Comparison of ENCODE assay signal across 8 mouse cellular contexts in genomic region chr14:25736589-25736988, GRCm38 (mm10). TPM values are rescaled to one million over a fixed set of nuclear protein-coding genes. Genes with fewer than 3 reads are reported as not detected.
DNase-seq lines count a peak whose midpoint lies in the region; ATAC-seq and TF ChIP-seq lines count a peak whose summit lies in the region.

No protein-coding gene starts in this region.

- H3K4me2 ChIP-seq in lung, postnatal 0 days (replicated peaks; ENCODE audit: low read depth, low read length) = no peak overlapping the region
- H3K4me2 ChIP-seq in stomach, embryonic 16.5 days (ENCODE audit: low read depth, low read length) = no peak overlapping the region; the same call in 1 of the 2 replicates

- WGBS in lung, postnatal 0 days = 15% methylated on average over 6 of the region's 6 CpGs
- 35% methylated on average over 6 of the region's 6 CpGs for WGBS in stomach, embryonic 16.5 days

- peak; percentile 68 for DNase-seq in ovary, adult 18-20 months (ENCODE audit: low spot score)
- DNase-seq in ovary, postnatal 10 days (ENCODE audit: low spot score) = no peak
- DNase-seq in frontal cortex, postnatal 25 days (ENCODE audit: low spot score in 2 of 2) = peak; percentile 52 to 66
- peak; percentile 88 for DNase-seq in heart, postnatal 4 days
- DNase-seq in layer of hippocampus, adult 9-10 months (ENCODE audit: low spot score) = peak; percentile 52
- peak; percentile 89 for DNase-seq in lung, postnatal 0 days (ENCODE audit: low spot score)

- no peaks in the 10 kb centered on the region for H3K9me3 ChIP-seq in lung, postnatal 0 days (ENCODE audit: low read length)
- H3K9me3 ChIP-seq in stomach, embryonic 16.5 days (replicated peaks; ENCODE audit: control insufficient read depth, low read length) = no peaks in the 10 kb centered on the region

- no peak for TF ChIP-seq EP300 in lung, postnatal 0 days (IDR thresholded peaks at IDR 0.05)

- H3K9ac ChIP-seq in lung, postnatal 0 days (replicated peaks; ENCODE audit: low read depth) = no peak overlapping the region
- peak overlapping the region; percentile 50; the same call in 1 of the 2 replicates for H3K9ac ChIP-seq in stomach, embryonic 16.5 days (ENCODE audit: low read length)

- peaks cover 33% of the 10 kb centered on the region; the same call in 1 of the 2 replicates for H3K4me1 ChIP-seq in lung, postnatal 0 days (ENCODE audit: insufficient read depth, low read depth, low read length)
- peaks cover 49% of the 10 kb centered on the region for H3K4me1 ChIP-seq in stomach, embryonic 16.5 days (ENCODE audit: control insufficient read depth, insufficient read depth, low read length)

- peak overlapping the region; percentile 38; the same call in 1 of the 2 replicates for H3K27ac ChIP-seq in lung, postnatal 0 days (ENCODE audit: low read length)
- H3K27ac ChIP-seq in stomach, embryonic 16.5 days (ENCODE audit: low read length) = peak overlapping the region; percentile 91

- H3K27me3 ChIP-seq in lung, postnatal 0 days (replicated peaks; ENCODE audit: insufficient read depth, low read length) = no peaks in the 10 kb centered on the region
- H3K27me3 ChIP-seq in stomach, embryonic 16.5 days (ENCODE audit: control insufficient read depth, insufficient read depth, low read length) = no peaks in the 10 kb centered on the region

- ATAC-seq in lung, postnatal 0 days = peak; percentile 78
- ATAC-seq in stomach, embryonic 16.5 days (ENCODE audit: insufficient read depth, low FRiP score) = peak; percentile 78
- ATAC-seq in activated CD4-positive, CD25-positive, alpha-beta regulatory T cell, adult 4 months = no peak

- no peak overlapping the region for H3K4me3 ChIP-seq in lung, postnatal 0 days (ENCODE audit: low read depth, low read length)
- H3K4me3 ChIP-seq in stomach, embryonic 16.5 days (replicated peaks; ENCODE audit: low read length) = no peak overlapping the region

- no peak for TF ChIP-seq CTCF in lung, postnatal 0 days (IDR thresholded peaks at IDR 0.05)

- H3K36me3 ChIP-seq in lung, postnatal 0 days (ENCODE audit: insufficient read depth, low read length) = no peaks in the 10 kb centered on the region
- H3K36me3 ChIP-seq in stomach, embryonic 16.5 days (ENCODE audit: control insufficient read depth, insufficient read depth, low read length) = peaks cover 3% of the 10 kb centered on the region; the same call in 1 of the 2 replicates

RNA-seq across cellular contexts. Expression of gene Zcchc24, which starts 32.2 kb away (rescaled TPM):
- total RNA-seq in heart, postnatal 4 days (2021) = 10 to 100 TPM; 48.6 to 52.2 TPM
- 19.3 and 19.5 TPM in 2 replicates for polyA plus RNA-seq in lung, postnatal 0 days (2015; fragmentation: Nextera tagmentation; extraction: Ambion mirVana)
- 15.3 and 17.1 TPM in 2 replicates for polyA plus RNA-seq in stomach, embryonic 16.5 days (2015; fragmentation: Nextera tagmentation; extraction: Ambion mirVana)
- under 1 TPM; 0.37 to 0.54 TPM for polyA plus RNA-seq in activated CD4-positive, CD25-positive, alpha-beta regulatory T cell, adult 4 months (2017; shearing (Covaris generic))

RNA-seq across cellular contexts. Expression of gene Ppif, which starts 42.6 kb away (rescaled TPM):
- 100 to 1,000 TPM; 188 to 208 TPM for total RNA-seq in heart, postnatal 4 days (2021)
- 11.2 and 13.8 TPM in 2 replicates for polyA plus RNA-seq in lung, postnatal 0 days (2015; fragmentation: Nextera tagmentation; extraction: Ambion mirVana)
- polyA plus RNA-seq in stomach, embryonic 16.5 days (2015; fragmentation: Nextera tagmentation; extraction: Ambion mirVana) = 47.7 and 69.3 TPM in 2 replicates
- polyA plus RNA-seq in activated CD4-positive, CD25-positive, alpha-beta regulatory T cell, adult 4 months (2017; shearing (Covaris generic)) = 10 to 100 TPM; 23.8 to 28.5 TPM

Comparison
In these comparisons a context has a peak if more than half of its experiments do, and no peak if none do; other contexts are left out.
1. RNA of gene Zcchc24, which starts 32.2 kb away (polyA plus RNA-seq): 19.3 to 19.5 TPM in lung, postnatal 0 days and 15.3 to 17.1 TPM in stomach, embryonic 16.5 days; 0.37 to 0.54 TPM in activated CD4-positive, CD25-positive, alpha-beta regulatory T cell, adult 4 months; every median in the first group is over 10 times any median in the second.